Comparison of ENCODE assay signal across 9 mouse cellular contexts in genomic region chr11:96193521-96194400, GRCm38 (mm10). TPM values are rescaled to one million over a fixed set of nuclear protein-coding genes. Genes with fewer than 3 reads are reported as not detected.
DNase-seq lines count a peak whose midpoint lies in the region; ATAC-seq lines count a peak whose summit lies in the region.
"Had no signal": no experiment of that assay in that cellular context is flagged by ENCODE, and none has a peak within 500 bp of the region (broad histone marks: within the 10 kb centered on the region; RNA-seq: fewer than 3 reads in every experiment).

TSS of gene Hoxb13 (plus strand) at chr11:96194316.

- peak within 1 kb of the TSS; percentile 19 for H3K4me3 ChIP-seq in stomach, embryonic 15.5 days (replicated peaks)

- H3K4me2 ChIP-seq in stomach, embryonic 15.5 days = peak within 1 kb of the TSS; percentile 39

- peaks cover 98% of the 10 kb centered on the region for H3K27me3 ChIP-seq in stomach, embryonic 15.5 days (replicated peaks)

- no peak within 1 kb of the TSS for H3K9ac ChIP-seq in stomach, embryonic 15.5 days

- no peak within 1 kb of the TSS for H3K27ac ChIP-seq in stomach, embryonic 15.5 days

- ATAC-seq in stomach, embryonic 15.5 days (ENCODE audit: insufficient read depth, low FRiP score, low read depth) = no peak
- no peak for ATAC-seq in granulocyte monocyte progenitor cell, adult 5-6 weeks (replicated peaks; ENCODE audit: poor library complexity, severe bottlenecking)

- DNase-seq in adrenal gland, adult 2 months = peak; percentile 59
- no peak for DNase-seq in adrenal gland, postnatal 4 days (ENCODE audit: low spot score in 2 of 2)
- DNase-seq in retina, postnatal 1 day = peak; percentile 64
- DNase-seq in retina, embryonic 14.5 days (ENCODE audit: low spot score) = no peak
- peak; percentile 32 for DNase-seq in induced T-regulatory cell, adult 2 months (ENCODE audit: low read depth)
- DNase-seq in cerebellum, adult 9-10 months = no peak

- H3K4me1 ChIP-seq in stomach, embryonic 15.5 days = peaks cover 9% of the 10 kb centered on the region

- 2% methylated on average over 35 of the region's 35 CpGs for WGBS in stomach, embryonic 15.5 days

- H3K36me3 ChIP-seq in stomach, embryonic 15.5 days = no peaks in the 10 kb centered on the region

- H3K9me3 ChIP-seq in stomach, embryonic 15.5 days = no peaks in the 10 kb centered on the region

RNA-seq across cellular contexts. Expression of gene Hoxb13, which starts in this region (rescaled TPM):
- total RNA-seq in adrenal gland, adult 2 months (2021) = not detected
- polyA plus RNA-seq in adrenal gland, adult 2 months (2012; rRNA removed) = not detected in 2 replicates
- not detected for total RNA-seq in adrenal gland, postnatal 4 days (2021)
- 0.05 TPM in 1 of 2 replicates, not detected in the other for polyA plus RNA-seq in stomach, embryonic 15.5 days (2015; fragmentation: Nextera tagmentation; extraction: Ambion mirVana)
- total RNA-seq in granulocyte monocyte progenitor cell, adult 5-6 weeks (2014; fragmentation: Nextera tagmentation) = not detected in 2 replicates
- total RNA-seq in granulocyte monocyte progenitor cell, adult 5-6 weeks (2017) = not detected in 2 replicates
- total RNA-seq: monocyte, adult 5-6 weeks had no signal

Comparison
In these comparisons a context has a peak if more than half of its experiments do, and no peak if none do; other contexts are left out.
1. DNase-seq: peak in retina, postnatal 1 day (single experiment) and induced T-regulatory cell, adult 2 months (single experiment); none in adrenal gland, postnatal 4 days (0 of 2), retina, embryonic 14.5 days (single experiment) and cerebellum, adult 9-10 months (single experiment).
2. Peak in DNase-seq in adrenal gland, adult 2 months; RNA of the gene not detected or under 1 TPM.